Mouse (Mus musculus): ENCODE data around the gene Ccdc126. TPM values are rescaled to one million over a fixed set of nuclear protein-coding genes. Genes with fewer than 3 reads are reported as not detected.

Gene Ccdc126
- polyA plus RNA-seq, 1 experiment from 2014 or later = 7.7 TPM

DNA sequence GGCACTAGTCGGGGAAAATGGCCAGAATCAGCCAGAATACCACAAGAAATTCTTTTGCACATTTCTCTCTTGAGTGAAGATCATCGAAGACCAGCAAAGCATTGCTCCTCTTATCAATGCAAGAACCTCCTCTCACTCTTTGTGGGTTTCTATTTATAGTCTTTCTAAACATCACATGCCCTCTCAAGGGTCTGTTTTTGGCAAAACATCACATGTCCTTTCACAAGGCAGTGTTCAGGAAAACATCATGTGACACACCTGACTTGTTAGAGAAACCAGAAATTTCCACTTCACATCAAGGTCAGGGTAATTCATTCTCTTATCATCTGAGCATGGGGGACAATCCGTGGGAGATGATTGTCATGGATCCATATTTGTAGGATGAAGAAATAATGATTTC lies 35.5 kb downstream of the Ccdc126 start:
- Histone ChIP-seq H3K9ac (replicated peaks; ENCODE audit: low read length) (no peak overlapping the region), H3K36me3 (replicated peaks; ENCODE audit: control insufficient read depth, insufficient read depth, low read depth, low read length) (no peaks in the 10 kb centered on the region), H3K4me1 (ENCODE audit: control insufficient read depth, insufficient read depth, low read length) (no peaks in the 10 kb centered on the region), H3K4me3 (ENCODE audit: low read depth, low read length) (no peak overlapping the region), H3K9me3 (replicated peaks; ENCODE audit: control insufficient read depth, low read length) (no peaks in the 10 kb centered on the region), H3K4me2 (ENCODE audit: low read depth, low read length) (no peak overlapping the region), H3K27me3 (ENCODE audit: control insufficient read depth, insufficient read depth, low read length) (no peaks in the 10 kb centered on the region), H3K27ac (replicated peaks; ENCODE audit: low read depth, low read length) (no peak overlapping the region)
- 84% methylated on average over 3 of the region's 3 CpGs for WGBS
- DNase-seq (ENCODE audit: low spot score) = no peak
- no peak for ATAC-seq (replicated peaks; ENCODE audit: insufficient number of reproducible peaks, low FRiP score, low TSS enrichment, low read depth)

DNA sequence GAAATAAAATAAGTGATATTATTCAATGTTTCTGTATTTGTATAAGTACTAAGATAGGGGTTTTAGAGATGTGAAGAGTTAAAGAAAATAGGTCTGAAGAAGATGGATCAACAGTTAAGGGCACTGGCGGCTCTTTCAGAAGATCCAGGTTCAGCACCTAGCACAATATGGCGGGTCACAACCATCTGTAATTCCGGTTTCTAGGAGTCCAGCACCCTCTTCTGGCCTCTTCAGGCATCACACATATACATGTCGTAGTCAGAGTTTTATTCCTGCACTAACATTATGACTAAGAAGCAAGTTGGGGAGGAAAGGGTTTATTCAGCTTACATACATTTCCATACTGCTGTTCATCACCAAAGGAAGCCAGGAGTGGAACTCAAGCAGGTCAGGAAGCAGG lies 36.1 kb downstream of the Ccdc126 start:
- no peak overlapping the region for H3K4me2 ChIP-seq (ENCODE audit: low read depth, low read length)
- no peak overlapping the region for H3K27ac ChIP-seq (replicated peaks; ENCODE audit: low read depth, low read length)
- WGBS = 59% methylated on average over 4 of the region's 4 CpGs
- no peaks in the 10 kb centered on the region for H3K4me1 ChIP-seq (ENCODE audit: control insufficient read depth, insufficient read depth, low read length)
- H3K4me3 ChIP-seq (ENCODE audit: low read depth, low read length) = no peak overlapping the region
- H3K27me3 ChIP-seq (ENCODE audit: control insufficient read depth, insufficient read depth, low read length) = no peaks in the 10 kb centered on the region
- DNase-seq (ENCODE audit: low spot score) (no peak), ATAC-seq (replicated peaks; ENCODE audit: insufficient number of reproducible peaks, low FRiP score, low TSS enrichment, low read depth) (no peak)
- no peaks in the 10 kb centered on the region for H3K36me3 ChIP-seq (replicated peaks; ENCODE audit: control insufficient read depth, insufficient read depth, low read depth, low read length)
- no peak overlapping the region for H3K9ac ChIP-seq (replicated peaks; ENCODE audit: low read length)
- no peaks in the 10 kb centered on the region for H3K9me3 ChIP-seq (replicated peaks; ENCODE audit: control insufficient read depth, low read length)

DNA sequence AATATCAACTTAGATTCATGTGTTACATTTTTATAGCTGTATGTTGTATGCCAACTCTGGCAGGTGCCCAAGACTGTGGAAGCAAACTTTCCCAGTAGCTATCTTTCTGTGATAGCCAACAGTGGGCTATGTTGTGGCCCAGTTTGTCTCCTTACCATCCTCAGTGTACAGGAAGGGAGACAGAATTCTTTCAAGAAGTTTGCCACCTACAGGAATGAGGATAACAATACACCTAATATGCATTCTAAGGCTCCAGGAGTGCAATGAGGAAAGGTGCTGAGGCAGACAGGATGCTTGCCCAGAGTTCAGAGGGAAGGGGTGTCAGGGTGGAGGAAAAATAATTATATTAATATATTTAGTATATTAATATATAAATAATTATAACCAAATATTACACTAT lies 41.3 kb downstream of the Ccdc126 start:
- H3K27me3 ChIP-seq (ENCODE audit: control insufficient read depth, insufficient read depth, low read length) = no peaks in the 10 kb centered on the region
- no peak for ATAC-seq (replicated peaks; ENCODE audit: insufficient number of reproducible peaks, low FRiP score, low TSS enrichment, low read depth)
- H3K36me3 ChIP-seq (replicated peaks; ENCODE audit: control insufficient read depth, insufficient read depth, low read depth, low read length) = no peaks in the 10 kb centered on the region
- H3K9me3 ChIP-seq (replicated peaks; ENCODE audit: control insufficient read depth, low read length) = no peaks in the 10 kb centered on the region
- no peak overlapping the region for H3K4me3 ChIP-seq (ENCODE audit: low read depth, low read length)
- DNase-seq (ENCODE audit: low spot score) = no peak
- H3K27ac ChIP-seq (replicated peaks; ENCODE audit: low read depth, low read length) = no peak overlapping the region
- H3K4me2 ChIP-seq (ENCODE audit: low read depth, low read length) = no peak overlapping the region
- H3K4me1 ChIP-seq (ENCODE audit: control insufficient read depth, insufficient read depth, low read length) = no peaks in the 10 kb centered on the region
- no peak overlapping the region for H3K9ac ChIP-seq (replicated peaks; ENCODE audit: low read length)

DNA sequence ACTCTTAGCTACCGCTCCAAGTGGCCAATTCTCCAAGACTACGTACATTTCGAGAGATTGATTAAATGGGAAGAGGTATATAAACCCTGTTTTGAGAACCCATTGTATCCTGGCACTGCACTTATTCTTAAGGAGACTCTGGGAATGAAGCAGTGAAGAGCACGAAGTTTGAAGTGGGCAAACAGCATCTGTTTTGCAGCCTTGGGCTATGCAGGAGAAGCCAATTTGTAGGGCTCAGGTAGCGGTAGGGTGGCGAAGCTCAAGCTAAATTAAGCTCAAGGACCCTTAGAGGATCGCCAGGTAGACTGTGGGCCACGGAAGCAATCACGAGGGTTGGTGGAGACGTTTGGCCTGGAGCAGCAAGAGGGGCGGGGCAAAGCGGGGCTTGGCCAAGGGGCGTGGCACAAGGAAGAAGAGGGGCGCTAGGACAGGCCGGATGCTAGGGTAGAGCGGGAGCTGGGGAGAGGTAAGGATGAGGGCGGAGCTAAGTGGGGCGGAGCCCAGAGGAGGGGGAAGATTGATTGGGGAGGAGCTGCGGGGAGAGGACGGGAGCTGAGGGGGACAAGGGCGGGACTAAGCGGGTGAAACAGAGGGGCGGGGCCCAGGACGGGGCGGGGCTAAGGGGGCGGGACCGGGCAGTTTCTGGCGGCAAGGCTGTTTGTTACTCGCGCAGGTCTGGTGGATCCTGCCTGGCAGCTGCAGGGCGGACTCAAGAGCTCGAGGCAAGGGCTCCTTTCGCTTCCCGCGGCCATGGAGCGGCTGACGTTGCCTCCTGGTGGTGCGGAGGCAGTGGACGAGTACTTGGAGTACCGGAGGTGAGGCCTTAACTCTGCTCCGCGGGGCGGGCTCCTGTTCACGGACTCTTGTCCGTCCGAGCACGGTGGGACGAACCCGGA lies 48.3 kb downstream of the Ccdc126 start, which contains the start of gene Fam221a:
Gene Fam221a (plus strand): TSS at position 581 of the 896 bp plus-strand sequence.
- H3K4me1 ChIP-seq (ENCODE audit: control insufficient read depth, insufficient read depth, low read length) = no peaks in the 10 kb centered on the region
- peak within 1 kb of the TSS; percentile 68 for H3K9ac ChIP-seq (replicated peaks; ENCODE audit: low read length)
- no peaks in the 10 kb centered on the region for H3K9me3 ChIP-seq (replicated peaks; ENCODE audit: control insufficient read depth, low read length)
- H3K27ac ChIP-seq (replicated peaks; ENCODE audit: low read depth, low read length) = no peak within 1 kb of the TSS; the same call in 1 of the 2 replicates
- 4% methylated on average over 44 of the region's 49 CpGs for WGBS
- no peaks in the 10 kb centered on the region for H3K27me3 ChIP-seq (ENCODE audit: control insufficient read depth, insufficient read depth, low read length)
- no peaks in the 10 kb centered on the region for H3K36me3 ChIP-seq (replicated peaks; ENCODE audit: control insufficient read depth, insufficient read depth, low read depth, low read length)
- ATAC-seq (replicated peaks; ENCODE audit: insufficient number of reproducible peaks, low FRiP score, low TSS enrichment, low read depth) (peak; percentile 98), DNase-seq (ENCODE audit: low spot score) (peak; percentile 95)
- peak within 1 kb of the TSS; percentile 46 for H3K4me3 ChIP-seq (ENCODE audit: low read depth, low read length)
- H3K4me2 ChIP-seq (ENCODE audit: low read depth, low read length) = peak within 1 kb of the TSS; percentile 86

DNA sequence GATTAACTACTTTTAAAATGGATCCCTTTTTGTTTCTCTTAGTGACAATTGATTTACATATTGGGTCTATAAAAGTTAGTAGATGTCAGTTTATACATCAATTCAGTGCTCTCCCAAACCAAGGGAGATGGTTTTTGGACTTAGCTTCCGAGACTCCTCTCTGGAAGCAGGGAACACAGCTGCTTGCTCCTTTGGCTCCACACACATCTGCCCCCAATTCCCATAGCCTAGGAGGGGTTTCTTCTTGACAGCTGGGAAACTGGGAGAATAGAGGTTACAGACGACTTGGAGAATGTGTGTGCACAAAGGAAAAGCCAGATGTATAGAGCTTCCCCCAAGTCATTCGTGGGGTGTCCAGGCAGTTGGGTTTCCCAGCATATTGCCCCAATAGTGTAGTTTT lies 49.1 kb downstream of the Ccdc126 start:
- no peaks in the 10 kb centered on the region for H3K27me3 ChIP-seq (ENCODE audit: control insufficient read depth, insufficient read depth, low read length)
- H3K4me2 ChIP-seq (ENCODE audit: low read depth, low read length) = peak overlapping the region; percentile 86
- no peaks in the 10 kb centered on the region for H3K4me1 ChIP-seq (ENCODE audit: control insufficient read depth, insufficient read depth, low read length)
- H3K9ac ChIP-seq (replicated peaks; ENCODE audit: low read length) = peak overlapping the region; percentile 68
- H3K27ac ChIP-seq (replicated peaks; ENCODE audit: low read depth, low read length) = no peak overlapping the region
- DNase-seq (ENCODE audit: low spot score) (peak; percentile 52), ATAC-seq (replicated peaks; ENCODE audit: insufficient number of reproducible peaks, low FRiP score, low TSS enrichment, low read depth) (no peak)
- H3K9me3 ChIP-seq (replicated peaks; ENCODE audit: control insufficient read depth, low read length) = no peaks in the 10 kb centered on the region
- H3K36me3 ChIP-seq (replicated peaks; ENCODE audit: control insufficient read depth, insufficient read depth, low read depth, low read length) = no peaks in the 10 kb centered on the region
- 35% methylated on average over 3 of the region's 3 CpGs for WGBS
- peak overlapping the region; percentile 46 for H3K4me3 ChIP-seq (ENCODE audit: low read depth, low read length)

DNA sequence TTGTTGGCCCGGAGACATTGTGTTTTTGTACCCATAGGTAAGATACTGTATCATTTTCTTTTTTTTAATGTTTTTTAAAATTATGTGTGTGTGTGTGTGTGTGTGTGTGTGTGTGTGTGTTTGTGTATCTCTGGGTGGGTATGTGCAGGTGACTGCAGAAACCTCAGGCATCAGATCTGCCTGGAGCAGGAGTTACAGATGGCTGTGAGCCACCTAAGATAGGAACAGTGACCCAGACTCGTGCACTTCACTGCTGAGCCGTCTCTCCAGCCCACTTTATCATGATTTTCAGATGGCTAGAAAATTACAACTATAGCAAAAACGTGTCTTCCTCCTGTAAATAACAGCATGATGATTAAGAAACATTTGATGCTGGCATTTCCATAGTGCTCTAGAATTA lies 53.6 kb downstream of the Ccdc126 start:
- ATAC-seq (replicated peaks; ENCODE audit: insufficient number of reproducible peaks, low FRiP score, low TSS enrichment, low read depth) = no peak
- Histone ChIP-seq H3K4me1 (ENCODE audit: control insufficient read depth, insufficient read depth, low read length) (no peaks in the 10 kb centered on the region), H3K4me3 (ENCODE audit: low read depth, low read length) (no peak overlapping the region), H3K4me2 (ENCODE audit: low read depth, low read length) (no peak overlapping the region), H3K36me3 (replicated peaks; ENCODE audit: control insufficient read depth, insufficient read depth, low read depth, low read length) (no peaks in the 10 kb centered on the region), H3K9ac (replicated peaks; ENCODE audit: low read length) (no peak overlapping the region), H3K27ac (replicated peaks; ENCODE audit: low read depth, low read length) (no peak overlapping the region), H3K27me3 (ENCODE audit: control insufficient read depth, insufficient read depth, low read length) (no peaks in the 10 kb centered on the region), H3K9me3 (replicated peaks; ENCODE audit: control insufficient read depth, low read length) (no peaks in the 10 kb centered on the region)
- 87% methylated on average over 4 of the region's 4 CpGs for WGBS
- DNase-seq (ENCODE audit: low spot score) = no peak

DNA sequence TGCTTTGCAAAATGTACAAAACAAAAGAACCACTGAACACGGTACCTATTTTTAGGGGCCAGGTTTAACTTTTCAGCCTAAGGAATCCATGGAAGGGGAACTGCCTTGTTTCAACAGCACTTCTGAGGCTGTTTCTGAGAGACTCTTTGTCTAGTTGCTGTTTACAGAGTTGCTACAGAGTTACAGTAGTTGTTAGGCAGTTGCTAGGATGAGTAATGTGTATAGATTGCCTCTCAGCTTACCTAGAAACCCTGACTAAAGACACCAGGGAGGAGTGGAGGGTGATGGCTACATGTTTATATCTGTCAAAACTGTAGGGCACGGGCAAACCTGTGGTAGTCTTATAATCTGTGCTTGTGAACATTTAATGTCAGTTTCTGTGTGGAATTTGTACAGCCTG lies 54.9 kb downstream of the Ccdc126 start:
- Histone ChIP-seq H3K9ac (replicated peaks; ENCODE audit: low read length) (no peak overlapping the region), H3K27ac (replicated peaks; ENCODE audit: low read depth, low read length) (no peak overlapping the region), H3K4me3 (ENCODE audit: low read depth, low read length) (no peak overlapping the region), H3K27me3 (ENCODE audit: control insufficient read depth, insufficient read depth, low read length) (no peaks in the 10 kb centered on the region), H3K4me2 (ENCODE audit: low read depth, low read length) (no peak overlapping the region), H3K36me3 (replicated peaks; ENCODE audit: control insufficient read depth, insufficient read depth, low read depth, low read length) (no peaks in the 10 kb centered on the region), H3K9me3 (replicated peaks; ENCODE audit: control insufficient read depth, low read length) (no peaks in the 10 kb centered on the region), H3K4me1 (ENCODE audit: control insufficient read depth, insufficient read depth, low read length) (no peaks in the 10 kb centered on the region)
- WGBS = 91% methylated on average over 2 of the region's 2 CpGs
- ATAC-seq (replicated peaks; ENCODE audit: insufficient number of reproducible peaks, low FRiP score, low TSS enrichment, low read depth) = no peak
- no peak for DNase-seq (ENCODE audit: low spot score)

DNA sequence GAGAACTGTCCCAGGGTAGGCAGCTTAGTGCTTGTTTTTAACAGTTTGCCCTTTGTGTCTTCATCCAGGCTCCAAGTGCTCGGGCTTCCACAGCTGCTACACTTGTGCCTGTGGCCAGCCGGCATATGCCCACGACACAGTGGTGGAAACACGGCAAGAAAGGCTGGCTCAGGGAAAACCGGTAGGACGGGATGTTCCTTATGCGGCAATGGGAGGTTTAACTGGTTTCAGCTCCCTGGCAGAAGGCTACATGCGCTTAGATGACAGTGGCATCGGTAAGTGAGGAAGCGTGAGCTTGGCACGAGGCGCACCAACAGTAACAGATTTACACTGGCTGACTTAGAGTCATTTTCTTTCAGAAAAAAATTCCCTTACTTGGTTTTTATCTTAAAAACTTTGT lies 59.3 kb downstream of the Ccdc126 start:
- Histone ChIP-seq H3K4me2 (ENCODE audit: low read depth, low read length) (no peak overlapping the region), H3K9me3 (replicated peaks; ENCODE audit: control insufficient read depth, low read length) (no peaks in the 10 kb centered on the region), H3K36me3 (replicated peaks; ENCODE audit: control insufficient read depth, insufficient read depth, low read depth, low read length) (no peaks in the 10 kb centered on the region), H3K27me3 (ENCODE audit: control insufficient read depth, insufficient read depth, low read length) (no peaks in the 10 kb centered on the region), H3K4me1 (ENCODE audit: control insufficient read depth, insufficient read depth, low read length) (no peaks in the 10 kb centered on the region), H3K27ac (replicated peaks; ENCODE audit: low read depth, low read length) (no peak overlapping the region), H3K9ac (replicated peaks; ENCODE audit: low read length) (no peak overlapping the region), H3K4me3 (ENCODE audit: low read depth, low read length) (no peak overlapping the region)
- no peak for ATAC-seq (replicated peaks; ENCODE audit: insufficient number of reproducible peaks, low FRiP score, low TSS enrichment, low read depth)
- no peak for DNase-seq (ENCODE audit: low spot score)
- 62% methylated on average over 12 of the region's 12 CpGs for WGBS
